Mouse (Mus musculus) thymus, adult 2 months (tissue): ENCODE results near the gene Knl1. TPM values are rescaled to one million over a fixed set of nuclear protein-coding genes. Genes with fewer than 3 reads are reported as not detected.

Source experiments
- DNase-seq: peaks from one replicate; pipeline ENCODE4 v3.0.0; 2021
- H3K27ac ChIP-seq: fragments of 200-500 bp; 2 replicates; pipeline ENCODE4 v1.5.1; 2012; ENCODE audit warnings: low read length, control low read depth; ENCODE audit not compliant: control insufficient read depth, insufficient read depth
- H3K27me3 ChIP-seq: fragments of 200-500 bp; 2 replicates; pipeline ENCODE4 v1.6.1; 2012; ENCODE audit warnings: mild to moderate bottlenecking, low read length, moderate library complexity, mixed read lengths; ENCODE audit not compliant: control insufficient read depth, insufficient read depth
- H3K36me3 ChIP-seq: fragments of 200-500 bp; 2 replicates; pipeline ENCODE4 v1.6.1; 2012; ENCODE audit warnings: mild to moderate bottlenecking, low read length, moderate library complexity; ENCODE audit not compliant: control insufficient read depth, insufficient read depth
- H3K4me1 ChIP-seq: fragments of 200-500 bp; replicated peaks from 2 replicates; pipeline ENCODE4 v1.6.1; 2012; ENCODE audit warnings: low read length; ENCODE audit not compliant: control insufficient read depth, insufficient read depth
- H3K4me3 ChIP-seq: fragments of 200-500 bp; 2 replicates; pipeline ENCODE4 v1.5.1; 2012; ENCODE audit warnings: mild to moderate bottlenecking, low read length, control low read depth, moderate library complexity; ENCODE audit not compliant: control insufficient read depth, insufficient read depth
- CTCF ChIP-seq: fragments of 200-500 bp; IDR thresholded peaks from 2 replicates; pipeline ENCODE4 v1.5.1; 2012; ENCODE audit warnings: mild to moderate bottlenecking, control low read depth, low read length, moderate library complexity, borderline replicate concordance; ENCODE audit not compliant: control insufficient read depth, poor library complexity, insufficient read depth; ENCODE audit errors: extremely low read depth
- POLR2A ChIP-seq: fragments of 200-500 bp; IDR thresholded peaks from 2 replicates; pipeline ENCODE4 v1.6.1; 2012; ENCODE audit warnings: mild to moderate bottlenecking, low read length, control low read depth, moderate library complexity; ENCODE audit not compliant: control insufficient read depth, poor library complexity, insufficient read depth; ENCODE audit errors: extremely low read depth
- WGBS: fragments of 180-500 bp; shearing (Covaris S2); methylation state at CpG from one replicate; pipeline ENCODE4 v1.1.7; 2018; 5-methylcytosine and 5-hydroxymethylcytosine counted together
- polyA plus RNA-seq: library from polyadenylated mRNA; depleted of rRNA; stranded (reverse); fragments of >200 nt; gene quantifications from 2 replicates; pipeline ENCODE4 v1.2.3, GENCODE M21; 2012; rRNA removed

Gene Knl1
- polyA plus RNA-seq: 3.8 and 4.8 TPM in 2 replicates

GRCm38 (mm10) chr2:119046649-119047611 lies at the start of gene Knl1:
Knl1 (plus strand) TSS chr2:119047119.
- WGBS: under 1% methylated on average over 77 of the region's 77 CpGs
- TF ChIP-seq CTCF: no peak
- 0 out of 2 replicates have a peak, but pooled peaks have one; percentile 38 for TF ChIP-seq POLR2A
- no peaks in the 10 kb centered on the region for H3K36me3 ChIP-seq
- no peaks in the 10 kb centered on the region for H3K4me1 ChIP-seq
- peak within 1 kb of the TSS; percentile 96 for H3K4me3 ChIP-seq
- H3K27ac ChIP-seq: peak within 1 kb of the TSS; percentile 89
- H3K27me3 ChIP-seq: no peaks in the 10 kb centered on the region
- peak; percentile 92 for DNase-seq

- no peak overlapping the region for H3K27ac ChIP-seq
- no peak for TF ChIP-seq CTCF
- TF ChIP-seq POLR2A: no peak
These were observed 48.6 kb upstream of the Knl1 start for GRCm38 (mm10) chr2:118998115-118998866.

GRCm38 (mm10) chr2:118999025-118999639 lies 47.8 kb upstream of the Knl1 start:
- DNase-seq: no peak
- Histone ChIP-seq H3K27me3 (no peaks in the 10 kb centered on the region), H3K36me3 (no peaks in the 10 kb centered on the region), H3K27ac (no peak overlapping the region), H3K4me1 (no peaks in the 10 kb centered on the region), H3K4me3 (no peak overlapping the region)
- no peak for TF ChIP-seq POLR2A
- TF ChIP-seq CTCF: no peak
- WGBS: 93% methylated on average over 3 of the region's 3 CpGs

More at GRCm38 (mm10) chr2:118998115-118998866, 48.6 kb upstream of the Knl1 start:
- Histone ChIP-seq H3K36me3 (no peaks in the 10 kb centered on the region), H3K27me3 (no peaks in the 10 kb centered on the region), H3K4me3 (no peak overlapping the region), H3K4me1 (no peaks in the 10 kb centered on the region)
- no peak for DNase-seq
- WGBS: 42% methylated on average over 6 of the region's 6 CpGs

- no peaks in the 10 kb centered on the region for H3K27me3 ChIP-seq
- H3K36me3 ChIP-seq: no peaks in the 10 kb centered on the region
- H3K4me3 ChIP-seq: no peak overlapping the region
- no peaks in the 10 kb centered on the region for H3K4me1 ChIP-seq
- 89% methylated on average over 7 of the region's 7 CpGs for WGBS
- TF ChIP-seq POLR2A (no peak), CTCF (no peak)
- DNase-seq: no peak
- H3K27ac ChIP-seq: no peak overlapping the region
These were observed 40.0 kb upstream of the Knl1 start for GRCm38 (mm10) chr2:119006886-119007285.

- no peak for TF ChIP-seq CTCF
- no peak for TF ChIP-seq POLR2A
- DNase-seq: no peak
- WGBS: 98% methylated on average over 2 of the region's 2 CpGs
These were observed 37.5 kb upstream of the Knl1 start for GRCm38 (mm10) chr2:119009376-119009775.

GRCm38 (mm10) chr2:119014989-119015388 lies 31.9 kb upstream of the Knl1 start:
- no peak overlapping the region for H3K4me3 ChIP-seq
- WGBS: 20% methylated on average over 7 of the region's 7 CpGs
- peak overlapping the region; percentile 32; the same call in 1 of the 2 replicates for H3K27ac ChIP-seq
- TF ChIP-seq POLR2A (no peak), CTCF (no peak)
- H3K27me3 ChIP-seq: no peaks in the 10 kb centered on the region
- no peak for DNase-seq
- H3K36me3 ChIP-seq: peaks cover 18% of the 10 kb centered on the region; the same call in 1 of the 2 replicates
- peaks cover 9% of the 10 kb centered on the region for H3K4me1 ChIP-seq

More at GRCm38 (mm10) chr2:119009376-119009775, 37.5 kb upstream of the Knl1 start:
- H3K27ac ChIP-seq: no peak overlapping the region
- no peak overlapping the region for H3K4me3 ChIP-seq
- no peaks in the 10 kb centered on the region for H3K36me3 ChIP-seq
- no peaks in the 10 kb centered on the region for H3K4me1 ChIP-seq
- H3K27me3 ChIP-seq: no peaks in the 10 kb centered on the region
